Mouse (Mus musculus) neural tube, embryonic 15.5 days (tissue): ENCODE measurements around the gene Fndc9. TPM values are rescaled to one million over a fixed set of nuclear protein-coding genes. Genes with fewer than 3 reads are reported as not detected.

Source experiments
- ATAC-seq: fragments of 200-750 bp; cut with Nextera tagmentation; 2 replicates; pipeline ENCODE4 v1.8.0; 2017; ENCODE audit warnings: mild to moderate bottlenecking, moderate TSS enrichment, moderate library complexity; ENCODE audit not compliant: low FRiP score
- H3K27ac ChIP-seq: fragments of 300-500 bp; sonication (generic); replicated peaks from 2 replicates; pipeline ENCODE4 v1.5.1; 2015; ENCODE audit warnings: mild to moderate bottlenecking, inconsistent platforms
- H3K27me3 ChIP-seq: fragments of 300-500 bp; sonication (generic); replicated peaks from 2 replicates; pipeline ENCODE4 v1.6.1; 2015; ENCODE audit warnings: inconsistent platforms
- H3K36me3 ChIP-seq: fragments of 300-500 bp; sonication (generic); 2 replicates; pipeline ENCODE4 v1.6.1; 2015; ENCODE audit warnings: inconsistent platforms
- H3K4me1 ChIP-seq: fragments of 300-500 bp; sonication (generic); 2 replicates; pipeline ENCODE4 v1.6.1; 2015; ENCODE audit warnings: inconsistent platforms
- H3K4me2 ChIP-seq: fragments of 300-500 bp; sonication (generic); 2 replicates; pipeline ENCODE4 v1.6.1; 2015; ENCODE audit warnings: inconsistent platforms, mild to moderate bottlenecking, moderate library complexity
- H3K4me3 ChIP-seq: fragments of 300-500 bp; sonication (generic); replicated peaks from 2 replicates; pipeline ENCODE4 v1.5.1; 2015; ENCODE audit warnings: mild to moderate bottlenecking, inconsistent platforms
- H3K9ac ChIP-seq: fragments of 300-500 bp; sonication (generic); replicated peaks from 2 replicates; pipeline ENCODE4 v1.6.1; 2015; ENCODE audit warnings: mild to moderate bottlenecking, inconsistent platforms
- H3K9me3 ChIP-seq: fragments of 300-500 bp; sonication (generic); replicated peaks from 2 replicates; pipeline ENCODE4 v1.6.1; 2016; ENCODE audit warnings: inconsistent platforms
- WGBS: fragments of 180-500 bp; shearing (Covaris S2); methylation state at CpG from one replicate; pipeline ENCODE4 v1.1.7; 2015; ENCODE audit warnings: mixed read lengths; 5-methylcytosine and 5-hydroxymethylcytosine counted together
- polyA plus RNA-seq: library from polyadenylated mRNA; unstranded; fragments of >200 nt; fragmentation: Nextera tagmentation; extraction: Ambion mirVana; gene quantifications from 2 replicates; pipeline ENCODE4 v1.2.1, GENCODE M21; 2015

Fndc9 gene
- polyA plus RNA-seq, 1 experiment from 2014 or later = 2.3 TPM

DNA sequence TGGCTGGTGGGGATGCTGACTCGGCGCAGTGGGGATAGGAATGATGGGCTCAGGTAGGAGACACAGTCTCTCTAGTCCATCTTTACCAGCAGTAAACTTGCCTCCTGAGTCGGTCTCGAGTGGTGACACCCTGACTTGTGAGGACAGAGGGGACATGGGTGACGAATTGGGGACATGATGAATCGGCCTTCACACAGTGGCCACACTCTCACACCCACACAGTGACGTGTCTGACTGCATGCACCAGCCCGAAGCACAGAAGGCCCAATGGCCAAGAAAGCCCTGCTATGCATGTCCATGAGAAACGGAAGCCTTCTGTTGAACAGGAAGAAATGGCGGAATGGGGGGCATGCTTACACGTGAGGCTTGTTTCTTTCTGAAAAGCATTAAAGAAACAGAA, 28.0 kb downstream of the Fndc9 start:
- Histone ChIP-seq H3K36me3 (peaks cover 94% of the 10 kb centered on the region), H3K27ac (no peak overlapping the region), H3K9ac (no peak overlapping the region), H3K9me3 (no peaks in the 10 kb centered on the region), H3K4me2 (no peak overlapping the region), H3K27me3 (no peaks in the 10 kb centered on the region), H3K4me1 (no peaks in the 10 kb centered on the region), H3K4me3 (no peak overlapping the region)
- no peak for ATAC-seq
- WGBS = 92% methylated on average over 11 of the region's 11 CpGs

DNA sequence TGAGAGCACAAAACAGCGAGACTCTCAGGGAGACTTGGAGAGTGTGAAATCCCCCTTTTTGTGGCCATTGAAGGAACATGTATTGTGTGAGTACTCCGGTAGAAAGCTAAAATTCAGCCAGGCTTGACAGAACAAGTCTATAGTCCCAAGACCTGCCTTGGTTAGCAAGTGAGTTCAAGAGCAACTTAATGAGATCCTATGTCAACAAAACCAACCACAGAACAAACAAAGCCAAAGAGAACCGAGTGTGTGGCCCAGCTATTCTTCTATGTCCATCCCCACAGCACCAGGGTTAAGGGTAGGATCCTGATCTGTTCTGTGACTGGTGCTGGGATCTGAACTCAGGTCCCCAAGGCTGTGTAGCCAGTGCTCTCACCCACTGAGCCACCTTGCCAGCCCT, 29.3 kb downstream of the Fndc9 start:
- 73% methylated on average over 3 of the region's 3 CpGs for WGBS
- Histone ChIP-seq H3K4me2 (no peak overlapping the region), H3K4me1 (no peaks in the 10 kb centered on the region), H3K9me3 (no peaks in the 10 kb centered on the region), H3K36me3 (peaks cover 85% of the 10 kb centered on the region), H3K9ac (no peak overlapping the region), H3K4me3 (no peak overlapping the region), H3K27ac (no peak overlapping the region), H3K27me3 (no peaks in the 10 kb centered on the region)
- no peak for ATAC-seq

DNA sequence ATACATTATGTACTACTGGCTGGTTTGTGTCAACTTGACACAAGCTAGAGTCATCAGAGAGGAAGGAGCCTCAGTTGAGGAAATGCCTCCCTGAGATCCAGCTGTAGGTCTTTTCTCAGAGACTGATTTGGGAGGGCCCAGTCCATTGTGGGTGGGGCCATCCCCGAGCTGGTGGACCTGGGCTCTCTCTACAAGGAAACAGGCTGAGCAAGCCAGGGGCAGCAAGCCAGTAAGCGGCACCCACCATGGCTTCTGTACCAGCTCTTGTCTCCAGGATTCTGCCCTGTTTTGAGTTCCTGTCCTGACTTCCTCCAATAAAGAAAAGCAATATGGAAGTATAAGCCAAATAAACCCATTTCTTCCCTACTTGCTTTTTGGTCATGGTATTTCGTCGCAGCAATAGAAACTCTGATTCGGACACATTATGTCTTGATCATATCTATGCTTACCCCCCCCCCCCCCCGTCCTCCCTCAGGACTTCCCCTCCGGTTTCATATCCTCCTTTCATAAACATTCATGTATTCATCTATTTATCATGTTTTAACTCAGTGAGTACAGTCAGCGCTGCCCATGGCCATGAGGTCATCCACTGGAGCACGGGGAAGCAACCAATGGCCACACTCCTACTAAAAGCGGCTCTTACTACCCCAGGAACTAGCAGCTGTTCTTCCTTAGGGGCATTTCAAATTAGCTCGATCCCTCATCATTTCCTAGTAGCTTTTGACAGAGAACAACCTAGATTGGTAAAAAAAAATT, 29.9 kb downstream of the Fndc9 start:
- H3K36me3 ChIP-seq = peaks cover 87% of the 10 kb centered on the region
- no peaks in the 10 kb centered on the region for H3K27me3 ChIP-seq
- no peak overlapping the region for H3K4me2 ChIP-seq
- no peak overlapping the region for H3K9ac ChIP-seq
- no peak overlapping the region for H3K27ac ChIP-seq
- ATAC-seq = no peak
- H3K4me1 ChIP-seq = no peaks in the 10 kb centered on the region
- no peak overlapping the region for H3K4me3 ChIP-seq
- no peaks in the 10 kb centered on the region for H3K9me3 ChIP-seq
- WGBS = 91% methylated on average over 11 of the region's 11 CpGs

DNA sequence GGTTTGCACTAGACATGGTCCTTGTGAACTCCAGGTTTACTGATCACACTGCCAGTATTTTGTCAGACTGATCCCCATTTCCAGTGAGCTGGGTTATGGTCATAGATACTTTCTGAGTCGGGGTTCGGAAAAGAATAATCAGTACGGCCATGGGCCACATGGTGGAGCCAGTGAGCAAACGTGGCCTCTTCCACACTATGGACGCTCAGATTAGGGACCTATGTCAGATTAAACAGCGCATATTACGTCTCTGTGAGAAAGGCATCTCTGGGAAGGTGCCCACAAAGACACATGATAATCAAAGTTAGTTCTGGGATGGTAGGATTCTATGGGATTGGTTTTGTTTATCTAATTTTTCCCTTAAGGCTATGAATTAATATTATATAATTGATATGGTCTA, 33.7 kb downstream of the Fndc9 start:
- Histone ChIP-seq H3K27ac (no peak overlapping the region), H3K4me2 (no peak overlapping the region), H3K4me3 (no peak overlapping the region), H3K4me1 (no peaks in the 10 kb centered on the region), H3K27me3 (no peaks in the 10 kb centered on the region), H3K36me3 (peaks cover 79% of the 10 kb centered on the region), H3K9ac (no peak overlapping the region), H3K9me3 (no peaks in the 10 kb centered on the region)
- 25% methylated on average over 7 of the region's 7 CpGs for whole genome bisulfite sequencing
- ATAC-seq = peak; percentile 61; the same call in 1 of the 2 replicates

DNA sequence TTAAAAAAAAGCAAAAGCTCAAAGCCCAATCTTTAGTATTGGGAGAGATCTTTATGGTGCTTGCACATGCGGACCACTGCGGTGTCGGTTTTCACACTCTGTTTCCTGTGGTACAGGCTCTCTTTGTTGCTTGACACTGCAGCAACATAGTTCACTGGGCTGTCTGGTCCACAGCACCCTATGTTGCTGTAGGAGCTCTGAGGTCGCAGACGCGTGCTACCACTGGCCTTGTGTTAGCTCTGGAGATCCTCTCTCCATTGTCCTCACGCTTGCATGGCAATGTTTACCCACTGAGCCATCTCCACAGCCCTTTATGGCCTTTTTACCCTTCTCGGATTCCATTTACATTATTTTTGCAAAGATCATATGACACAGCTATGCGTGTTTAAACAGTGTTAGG, 34.1 kb downstream of the Fndc9 start:
- no peaks in the 10 kb centered on the region for H3K4me1 ChIP-seq
- no peak overlapping the region for H3K27ac ChIP-seq
- peaks cover 81% of the 10 kb centered on the region for H3K36me3 ChIP-seq
- ATAC-seq = 0 out of 2 replicates have a peak, but pooled peaks have one; percentile 46
- 77% methylated on average over 9 of the region's 9 CpGs for WGBS
- no peaks in the 10 kb centered on the region for H3K27me3 ChIP-seq
- H3K9ac ChIP-seq = no peak overlapping the region
- H3K9me3 ChIP-seq = no peaks in the 10 kb centered on the region
- H3K4me2 ChIP-seq = no peak overlapping the region
- H3K4me3 ChIP-seq = no peak overlapping the region

DNA sequence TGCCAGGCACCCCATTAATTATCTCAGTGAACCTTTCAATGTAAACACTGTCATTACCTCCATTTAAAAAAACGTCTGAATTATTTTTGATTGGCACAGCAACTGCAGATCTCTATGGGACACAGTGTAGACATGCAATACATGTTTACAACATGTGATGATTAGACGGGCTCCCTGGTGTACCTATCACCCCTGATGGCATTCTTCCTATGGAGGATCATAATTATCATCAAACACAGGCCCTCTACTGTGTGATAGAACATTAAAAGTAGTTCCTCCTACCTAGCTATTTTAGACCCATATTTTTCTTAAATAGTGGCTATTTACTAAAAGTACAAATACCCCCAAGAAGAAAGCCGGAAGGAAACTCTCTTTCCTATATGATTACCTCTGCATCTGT, 34.6 kb downstream of the Fndc9 start:
- Histone ChIP-seq H3K9me3 (no peaks in the 10 kb centered on the region), H3K4me2 (no peak overlapping the region), H3K36me3 (peaks cover 81% of the 10 kb centered on the region), H3K4me1 (no peaks in the 10 kb centered on the region), H3K9ac (no peak overlapping the region), H3K27ac (no peak overlapping the region), H3K4me3 (no peak overlapping the region), H3K27me3 (no peaks in the 10 kb centered on the region)
- ATAC-seq = no peak
- WGBS = 77% methylated on average over 3 of the region's 3 CpGs

DNA sequence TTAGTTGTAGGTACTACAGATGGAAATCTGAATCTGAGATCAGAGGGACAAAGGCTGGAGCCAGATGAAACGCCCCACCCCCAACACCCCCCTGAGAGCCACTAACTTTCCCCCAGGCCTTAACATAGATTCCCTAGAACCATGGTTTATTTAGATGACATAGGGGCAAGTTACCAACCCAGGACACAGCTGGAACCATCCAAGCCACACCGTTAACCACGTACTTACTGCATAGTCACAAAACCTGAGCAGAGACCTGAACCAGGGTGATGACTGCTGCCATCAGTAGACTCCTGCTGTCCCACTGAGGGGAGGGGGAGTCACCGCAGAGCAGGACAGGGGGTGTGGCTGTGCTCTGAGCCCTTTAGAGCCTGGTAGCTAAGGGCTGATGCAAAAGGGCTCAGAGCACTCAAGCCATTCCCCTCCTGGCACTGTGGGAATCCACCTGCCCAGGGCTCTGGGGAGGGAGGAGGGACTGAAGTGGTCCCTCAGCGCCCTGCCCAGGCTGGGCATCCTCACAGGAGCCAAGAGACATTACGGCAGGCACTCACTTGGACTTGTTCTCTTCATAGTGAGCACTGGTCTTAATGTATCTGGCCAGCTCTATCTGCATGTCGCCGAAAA, 36.8 kb downstream of the Fndc9 start:
- H3K4me2 ChIP-seq = no peak overlapping the region
- peaks cover 75% of the 10 kb centered on the region for H3K36me3 ChIP-seq
- no peak for ATAC-seq
- no peaks in the 10 kb centered on the region for H3K4me1 ChIP-seq
- no peak overlapping the region for H3K27ac ChIP-seq
- no peaks in the 10 kb centered on the region for H3K27me3 ChIP-seq
- H3K9me3 ChIP-seq = no peaks in the 10 kb centered on the region
- H3K9ac ChIP-seq = no peak overlapping the region
- 70% methylated on average over 8 of the region's 8 CpGs for WGBS
- H3K4me3 ChIP-seq = no peak overlapping the region

DNA sequence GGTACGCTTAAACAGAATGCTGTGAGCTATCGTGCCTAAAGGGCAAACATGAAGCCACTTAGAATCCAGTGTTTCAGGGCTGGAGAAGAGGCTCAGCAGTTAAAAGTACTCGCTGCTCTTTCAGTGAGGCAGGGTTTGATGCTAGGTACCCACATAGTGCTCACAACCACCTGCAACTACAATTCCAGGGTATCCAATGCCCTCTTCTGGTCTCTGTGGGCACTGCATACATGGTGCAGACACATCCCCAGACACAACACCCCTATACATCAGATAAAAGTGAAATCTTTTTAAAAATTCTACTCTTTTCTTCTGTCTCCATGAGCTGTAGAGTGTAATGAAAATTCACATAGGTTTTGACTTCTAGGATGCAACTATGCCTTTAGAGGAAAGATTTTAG, 38.6 kb downstream of the Fndc9 start:
- Histone ChIP-seq H3K9me3 (no peaks in the 10 kb centered on the region), H3K4me1 (no peaks in the 10 kb centered on the region), H3K36me3 (peaks cover 82% of the 10 kb centered on the region), H3K4me3 (no peak overlapping the region), H3K9ac (no peak overlapping the region), H3K27me3 (no peaks in the 10 kb centered on the region), H3K4me2 (no peak overlapping the region), H3K27ac (no peak overlapping the region)
- WGBS = 97% methylated on average over 3 of the region's 3 CpGs
- no peak for ATAC-seq

DNA sequence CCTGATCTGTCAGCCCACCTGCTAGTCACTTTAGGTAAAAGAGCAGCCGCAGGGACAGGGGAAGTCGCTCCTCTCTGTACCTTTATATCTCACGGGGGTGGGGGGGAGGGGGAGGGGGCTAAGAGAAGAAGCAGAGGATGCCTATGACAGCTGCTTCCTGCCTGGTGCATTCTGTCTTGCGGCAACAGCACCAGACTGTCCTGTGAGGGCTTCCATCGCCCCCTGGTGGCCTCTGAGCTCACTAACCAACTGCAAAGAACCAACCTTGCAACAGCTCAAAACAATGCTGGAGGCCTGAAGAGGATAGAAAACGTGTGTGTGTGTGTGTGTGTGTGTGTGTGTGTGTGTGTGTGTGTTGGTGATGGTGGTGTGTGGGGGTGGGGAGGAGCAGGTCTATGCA, 40.0 kb downstream of the Fndc9 start:
- no peak overlapping the region for H3K9ac ChIP-seq
- H3K27ac ChIP-seq = no peak overlapping the region
- H3K4me3 ChIP-seq = no peak overlapping the region
- H3K4me2 ChIP-seq = no peak overlapping the region
- peak; percentile 80 for ATAC-seq
- H3K4me1 ChIP-seq = no peaks in the 10 kb centered on the region
- 10% methylated on average over 6 of the region's 6 CpGs for WGBS
- peaks cover 83% of the 10 kb centered on the region for H3K36me3 ChIP-seq
- no peaks in the 10 kb centered on the region for H3K27me3 ChIP-seq
- no peaks in the 10 kb centered on the region for H3K9me3 ChIP-seq

DNA sequence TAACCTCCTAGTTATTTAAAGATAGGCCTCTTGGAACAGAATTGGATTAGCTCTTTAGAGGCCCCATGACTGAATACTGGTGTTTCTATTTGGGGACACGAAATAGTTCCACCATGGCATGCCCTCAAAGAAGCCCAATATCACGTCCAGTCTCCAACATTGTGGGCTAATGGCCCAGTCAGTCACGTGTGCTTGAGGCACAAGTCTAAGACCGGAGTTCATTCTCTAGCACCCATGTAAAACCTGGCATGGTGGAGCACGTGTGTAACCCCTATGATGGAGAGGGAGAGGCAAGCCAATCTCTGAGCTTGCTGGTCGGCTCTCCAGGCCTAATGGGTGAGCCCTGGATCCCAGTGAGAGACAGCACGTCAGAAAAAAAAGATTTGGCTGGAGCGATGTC, 40.8 kb downstream of the Fndc9 start:
- H3K4me1 ChIP-seq = no peaks in the 10 kb centered on the region
- peaks cover 82% of the 10 kb centered on the region for H3K36me3 ChIP-seq
- no peaks in the 10 kb centered on the region for H3K9me3 ChIP-seq
- H3K27ac ChIP-seq = no peak overlapping the region
- H3K4me2 ChIP-seq = no peak overlapping the region
- H3K4me3 ChIP-seq = no peak overlapping the region
- no peaks in the 10 kb centered on the region for H3K27me3 ChIP-seq
- ATAC-seq = no peak
- 93% methylated on average over 8 of the region's 8 CpGs for WGBS
- no peak overlapping the region for H3K9ac ChIP-seq

DNA sequence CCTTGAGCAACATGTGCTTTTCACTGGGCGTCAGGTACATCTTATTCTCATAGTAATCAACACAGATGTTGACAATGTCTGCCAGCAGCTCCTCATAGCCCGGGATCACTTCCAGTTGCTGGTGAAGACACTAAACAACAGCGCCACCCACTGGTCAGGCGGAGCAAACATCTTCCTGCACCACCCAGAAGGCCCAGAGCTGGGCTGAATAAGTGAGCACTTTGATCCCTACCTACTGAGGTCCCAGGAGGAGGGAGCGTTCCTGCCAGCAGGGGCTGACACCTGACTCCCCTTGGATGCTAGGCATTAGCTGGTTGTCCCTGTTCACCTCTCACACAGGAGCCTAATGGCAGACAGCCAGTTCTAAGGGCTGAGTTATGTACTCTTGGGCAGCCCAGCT, 41.4 kb downstream of the Fndc9 start:
- Histone ChIP-seq H3K4me2 (no peak overlapping the region), H3K27ac (no peak overlapping the region), H3K27me3 (no peaks in the 10 kb centered on the region), H3K9ac (no peak overlapping the region), H3K4me3 (no peak overlapping the region), H3K4me1 (no peaks in the 10 kb centered on the region), H3K36me3 (peaks cover 82% of the 10 kb centered on the region), H3K9me3 (no peaks in the 10 kb centered on the region)
- 49% methylated on average over 5 of the region's 5 CpGs for WGBS
- no peak for ATAC-seq

DNA sequence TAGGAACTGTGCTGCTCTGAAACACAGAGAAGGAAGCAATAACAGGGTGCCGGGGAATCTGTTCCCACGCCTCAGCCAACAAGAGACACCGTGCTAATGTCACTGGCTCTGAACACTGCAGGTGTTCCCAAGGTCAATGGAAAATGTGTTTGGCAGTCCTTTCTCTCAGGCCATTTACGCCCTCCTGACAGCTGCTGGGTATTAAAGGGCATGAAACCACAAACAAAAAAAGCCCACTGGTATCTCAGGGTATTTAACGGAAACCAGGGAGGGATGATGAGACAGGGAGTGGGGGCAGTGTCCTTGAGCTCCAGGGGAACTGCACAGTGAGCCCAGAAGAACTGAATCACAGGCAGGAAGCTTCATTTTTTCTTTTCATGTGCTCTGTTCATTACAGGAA, 42.8 kb downstream of the Fndc9 start:
- 50% methylated on average over 5 of the region's 5 CpGs for WGBS
- no peak overlapping the region for H3K4me2 ChIP-seq
- no peak overlapping the region for H3K27ac ChIP-seq
- H3K9me3 ChIP-seq = no peaks in the 10 kb centered on the region
- peaks cover 87% of the 10 kb centered on the region for H3K36me3 ChIP-seq
- ATAC-seq = no peak
- no peak overlapping the region for H3K9ac ChIP-seq
- H3K4me1 ChIP-seq = no peaks in the 10 kb centered on the region
- H3K4me3 ChIP-seq = no peak overlapping the region
- H3K27me3 ChIP-seq = no peaks in the 10 kb centered on the region
